Mouse (Mus musculus): ENCODE data around the gene Slc7a7.

Gene Slc7a7

DNA sequence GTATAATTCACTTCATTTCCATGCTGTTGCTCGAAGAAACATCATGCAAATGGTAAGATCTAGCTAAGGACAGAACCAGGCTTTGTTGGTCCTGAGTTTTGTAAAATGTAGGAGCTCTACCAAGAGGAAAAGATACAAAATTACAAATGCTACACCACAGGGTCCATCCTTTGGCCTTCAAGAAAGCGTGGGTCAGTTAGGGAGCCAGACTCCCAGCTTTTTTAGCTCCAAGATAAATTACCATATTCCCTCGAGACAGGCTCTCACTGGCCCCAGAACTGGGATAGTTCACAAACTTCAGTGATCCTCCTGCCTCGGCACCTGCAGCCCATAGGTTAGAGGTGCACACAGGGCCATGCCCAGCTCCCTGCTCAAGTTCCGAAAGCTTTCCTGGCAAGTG is 93.1 kb downstream of the Slc7a7 start:
- DNase-seq (ENCODE audit: low spot score), result no peak

DNA sequence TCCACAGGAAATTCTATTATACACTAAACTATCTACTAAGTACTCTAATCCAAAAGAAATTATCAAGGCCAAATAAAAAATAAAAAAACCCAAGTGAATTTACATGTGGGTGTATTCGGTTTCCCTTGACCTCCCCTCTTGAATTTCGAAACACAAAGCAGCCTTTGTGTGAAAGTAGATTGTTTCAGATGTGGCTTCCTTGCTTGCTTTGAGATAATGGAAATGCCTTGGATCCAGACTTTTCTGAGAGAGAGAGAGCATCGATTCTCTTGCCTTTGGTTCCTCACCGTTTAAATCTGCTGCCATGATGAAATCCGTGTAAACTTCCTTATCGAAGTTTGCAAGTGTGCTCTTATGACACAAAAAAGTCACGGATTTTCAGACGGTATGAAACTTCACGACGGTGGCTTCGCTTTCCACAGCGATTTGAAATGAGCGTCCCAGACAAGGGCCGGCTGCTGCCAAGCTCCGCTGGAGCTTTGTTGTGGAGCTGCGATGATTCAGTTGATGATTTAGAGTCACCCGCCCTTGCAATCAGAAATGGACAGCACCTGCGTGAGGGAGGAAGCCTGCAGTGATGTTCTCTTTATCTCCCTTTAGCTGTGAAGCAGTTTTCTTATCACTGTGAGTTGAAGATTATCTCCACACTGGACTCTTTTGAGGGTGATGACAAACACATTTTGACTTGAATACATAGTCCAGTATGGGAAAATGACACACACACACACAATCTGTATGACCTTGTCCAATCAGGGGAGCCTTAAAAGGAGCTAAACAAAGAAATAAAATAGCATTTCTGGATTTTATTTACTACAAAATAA is 95.8 kb downstream of the Slc7a7 start:
- no peak for DNase-seq (ENCODE audit: low spot score)
